Mouse (Mus musculus) C2C12 (cell line): Measurements from ENCODE around the gene Tenm4. TPM values are rescaled to one million over a fixed set of nuclear protein-coding genes. Genes with fewer than 3 reads are reported as not detected.

Experiments
- H3K27me3 ChIP-seq: one replicate; pipeline ENCODE4 v1.6.1; 2011; ENCODE audit not compliant: control insufficient read depth, insufficient read depth, insufficient read length
- H3K36me3 ChIP-seq: one replicate; pipeline ENCODE4 v1.6.1; 2011; ENCODE audit not compliant: control insufficient read depth, insufficient read depth
- H3K4me3 ChIP-seq: one replicate; pipeline ENCODE4 v1.5.1; 2011; ENCODE audit warnings: mild to moderate bottlenecking, control low read depth; ENCODE audit not compliant: poor library complexity, insufficient read depth, severe bottlenecking
- H3K79me2 ChIP-seq: one replicate; pipeline ENCODE4 v1.6.1; 2011; ENCODE audit not compliant: control insufficient read depth, insufficient read depth
- H3K79me3 ChIP-seq: one replicate; pipeline ENCODE4 v1.6.1; 2011; ENCODE audit warnings: low read depth, control low read depth
- H3ac ChIP-seq: one replicate; pipeline ENCODE3; 2011; ENCODE audit warnings: low read depth; ENCODE audit not compliant: control insufficient read depth, insufficient read length
- CEBPB ChIP-seq: IDR thresholded peaks from one replicate; pipeline ENCODE4 v1.6.1; 2011; ENCODE audit warnings: low read depth, mild to moderate bottlenecking, control low read depth, moderate library complexity
- CTCF ChIP-seq: IDR thresholded peaks from one replicate; pipeline ENCODE4 v1.5.1; 2011; ENCODE audit not compliant: control insufficient read depth, insufficient read depth, insufficient read length
- FOSL1 ChIP-seq: IDR thresholded peaks from one replicate; pipeline ENCODE4 v1.8.0; 2011; ENCODE audit warnings: mild to moderate bottlenecking, low read length; ENCODE audit not compliant: poor library complexity, insufficient read depth, severe bottlenecking
- MAX ChIP-seq: IDR thresholded peaks from one replicate; pipeline ENCODE4 v1.6.1; 2011; ENCODE audit warnings: mild to moderate bottlenecking, control low read depth
- MYOD1 ChIP-seq: IDR thresholded peaks from one replicate; pipeline ENCODE4 v1.6.1; 2011; ENCODE audit warnings: low read depth; ENCODE audit not compliant: control insufficient read depth, insufficient read length
- MYOG ChIP-seq: IDR thresholded peaks from one replicate; pipeline ENCODE4 v1.6.1; 2011; ENCODE audit not compliant: control insufficient read depth, insufficient read length; ENCODE audit errors: extremely low read depth
- USF1 ChIP-seq: IDR thresholded peaks from one replicate; pipeline ENCODE4 v1.6.1; 2011; ENCODE audit warnings: low read depth, mild to moderate bottlenecking, control low read depth, moderate library complexity
- polyA plus RNA-seq: library from polyadenylated mRNA; unstranded; fragments of >200 nt; fragmentation: generic; extraction: Trizol; gene quantifications from one replicate; pipeline ENCODE4 v1.2.1, GENCODE M21; 2012; ENCODE audit warnings: missing spikeins

The Tenm4 gene
- polyA plus RNA-seq, 1 experiment: 0.71 TPM

- H3K36me3 ChIP-seq: no peaks in the 10 kb centered on the region
- H3ac ChIP-seq: no peak overlapping the region
- H3K79me2 ChIP-seq: no peaks in the 10 kb centered on the region
- no peaks in the 10 kb centered on the region for H3K79me3 ChIP-seq
- TF ChIP-seq FOSL1: no peak
- TF ChIP-seq MYOD1: no peak
- TF ChIP-seq MAX: no peak
- TF ChIP-seq CTCF: no peak
- no peak for TF ChIP-seq USF1
- no peak for TF ChIP-seq MYOG
- TF ChIP-seq CEBPB: no peak
- no peaks in the 10 kb centered on the region for H3K27me3 ChIP-seq
- no peak overlapping the region for H3K4me3 ChIP-seq
These were observed 492.3 kb downstream of the Tenm4 start for GRCm38 (mm10) chr7:96663336-96663735.

GRCm38 (mm10) chr7:96666366-96666896 lies 495.4 kb downstream of the Tenm4 start:
- H3K27me3 ChIP-seq: no peaks in the 10 kb centered on the region
- H3ac ChIP-seq: no peak overlapping the region
- H3K36me3 ChIP-seq: no peaks in the 10 kb centered on the region
- no peaks in the 10 kb centered on the region for H3K79me2 ChIP-seq
- H3K79me3 ChIP-seq: no peaks in the 10 kb centered on the region
- no peak overlapping the region for H3K4me3 ChIP-seq
- TF ChIP-seq FOSL1 (no peak), MYOG (no peak), CEBPB (no peak), USF1 (no peak), MYOD1 (no peak), CTCF (no peak), MAX (no peak)

DNA sequence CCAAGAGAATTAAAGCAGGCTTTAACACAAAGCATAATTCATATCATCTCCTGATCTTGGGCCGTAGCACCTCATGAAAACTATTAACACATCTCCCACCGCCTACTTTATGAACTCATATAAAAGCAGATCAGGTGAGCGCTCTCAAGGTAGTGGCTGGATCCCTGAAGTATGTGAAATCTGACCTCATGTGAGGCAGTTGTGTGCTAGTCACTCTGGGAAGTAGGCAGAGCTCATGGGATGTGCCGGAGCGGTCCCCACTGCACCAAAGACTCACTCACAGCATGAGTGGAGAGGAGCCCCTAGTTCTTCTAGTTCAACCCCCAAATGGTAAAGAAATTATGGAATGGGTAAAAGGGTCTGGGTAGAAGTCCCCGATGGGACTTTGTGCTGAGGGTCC lies 496.6 kb downstream of the Tenm4 start:
- TF ChIP-seq MYOD1: no peak
- TF ChIP-seq FOSL1: no peak
- TF ChIP-seq CTCF: no peak
- TF ChIP-seq MYOG: no peak
- no peak for TF ChIP-seq CEBPB
- TF ChIP-seq MAX: no peak
- TF ChIP-seq USF1: no peak
- no peaks in the 10 kb centered on the region for H3K27me3 ChIP-seq

GRCm38 (mm10) chr7:96670095-96670494 lies 499.0 kb downstream of the Tenm4 start:
- Histone ChIP-seq H3K36me3 (no peaks in the 10 kb centered on the region), H3ac (no peak overlapping the region), H3K27me3 (no peaks in the 10 kb centered on the region), H3K79me2 (no peaks in the 10 kb centered on the region), H3K79me3 (no peaks in the 10 kb centered on the region), H3K4me3 (no peak overlapping the region)
- no peak for TF ChIP-seq CTCF
- no peak for TF ChIP-seq CEBPB
- TF ChIP-seq MAX: no peak
- TF ChIP-seq USF1: no peak
- no peak for TF ChIP-seq MYOG
- TF ChIP-seq MYOD1: no peak
- no peak for TF ChIP-seq FOSL1

More for the DNA sequence above, 496.6 kb downstream of the Tenm4 start:
- Histone ChIP-seq H3ac (no peak overlapping the region), H3K79me3 (no peaks in the 10 kb centered on the region), H3K36me3 (no peaks in the 10 kb centered on the region), H3K4me3 (no peak overlapping the region), H3K79me2 (no peaks in the 10 kb centered on the region)

DNA sequence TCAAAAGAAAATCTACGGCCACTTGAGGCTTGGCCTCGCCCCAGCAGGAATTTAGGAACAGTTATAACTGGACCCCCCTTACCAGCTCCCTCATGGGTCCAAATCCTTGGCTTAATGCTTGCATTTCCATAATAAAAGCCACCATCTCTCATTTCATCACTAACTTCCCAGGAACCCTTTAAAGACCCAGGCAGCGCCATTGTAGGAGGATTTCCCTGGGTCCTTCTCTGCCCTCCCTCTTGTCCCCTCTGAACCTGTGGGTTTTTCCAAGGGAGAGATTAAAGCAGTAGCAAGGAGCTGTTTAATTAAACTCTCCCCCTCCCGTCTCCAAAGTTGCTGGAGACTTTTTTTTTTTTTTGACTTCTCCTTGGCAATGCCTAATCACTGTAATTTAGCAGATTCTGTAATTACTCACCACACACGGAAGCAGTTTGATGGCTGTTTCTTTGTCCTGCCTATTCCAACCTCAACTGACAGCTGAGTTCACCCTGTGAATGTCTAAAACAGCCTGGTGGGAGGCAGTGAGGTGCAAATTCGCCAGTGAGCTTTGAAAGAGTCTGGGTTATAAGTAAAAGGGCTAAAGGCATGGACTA lies 501.4 kb downstream of the Tenm4 start:
- no peaks in the 10 kb centered on the region for H3K79me2 ChIP-seq
- H3K4me3 ChIP-seq: no peak overlapping the region
- no peaks in the 10 kb centered on the region for H3K79me3 ChIP-seq
- TF ChIP-seq MYOD1: no peak
- no peak for TF ChIP-seq MYOG
- no peak for TF ChIP-seq USF1
- TF ChIP-seq MAX: no peak
- TF ChIP-seq CTCF: no peak
- TF ChIP-seq FOSL1: no peak
- TF ChIP-seq CEBPB: no peak
- H3ac ChIP-seq: no peak overlapping the region
- no peaks in the 10 kb centered on the region for H3K27me3 ChIP-seq
- H3K36me3 ChIP-seq: no peaks in the 10 kb centered on the region
